Mouse (Mus musculus) urinary bladder, adult 2 months (tissue): ENCODE measurements around the gene Ppp5c. TPM values are rescaled to one million over a fixed set of nuclear protein-coding genes. Genes with fewer than 3 reads are reported as not detected.

ENCODE experiments used
- DNase-seq: peaks from one replicate; pipeline ENCODE4 v3.0.0; 2022; ENCODE audit warnings: low spot score
- polyA plus RNA-seq: library from polyadenylated mRNA; depleted of rRNA; stranded (reverse); fragments of >200 nt; gene quantifications from 2 replicates; pipeline ENCODE4 v1.2.3, GENCODE M21; 2012; rRNA removed

Ppp5c gene
- polyA plus RNA-seq, 1 experiment = 116 TPM

DNA sequence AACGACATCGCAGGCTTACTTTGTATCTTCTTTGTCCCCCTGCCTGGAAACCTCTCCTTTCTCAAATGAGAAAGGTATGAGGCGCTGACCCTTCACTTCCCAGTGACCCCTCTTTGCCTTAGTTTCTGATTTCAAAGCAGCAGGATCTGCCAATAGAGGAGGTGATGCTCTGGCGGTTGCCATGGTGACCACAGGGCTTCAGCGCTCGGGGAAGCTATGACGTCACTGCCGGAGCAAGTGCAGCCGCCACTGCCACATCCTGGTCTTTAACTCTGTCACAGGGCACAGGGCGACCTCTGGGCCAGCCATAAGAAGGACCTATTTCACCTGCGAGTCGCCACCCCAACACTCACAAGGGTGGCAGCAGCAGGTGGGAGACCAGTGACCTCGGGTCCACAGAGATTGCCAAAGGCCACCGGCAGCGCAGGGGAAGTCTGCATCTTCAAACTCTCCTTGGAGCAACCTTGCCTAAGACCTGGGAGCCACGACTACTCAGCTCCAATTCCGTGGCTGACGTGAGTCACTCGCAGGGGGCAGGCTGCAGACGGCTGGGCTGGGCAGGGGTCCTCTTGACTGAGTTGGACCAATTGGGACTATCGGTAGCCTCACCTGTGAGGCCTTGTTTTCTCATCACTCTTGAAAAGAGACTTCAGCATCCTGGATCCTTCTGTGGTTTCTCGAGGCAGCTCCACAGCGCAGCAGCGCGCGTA lies 44.7 kb downstream of the Ppp5c start, which contains the start of gene Gm42372:
Gene Gm42372 (plus strand): TSS at position 228 of the 710 bp plus-strand sequence.
- no peak for DNase-seq

DNA sequence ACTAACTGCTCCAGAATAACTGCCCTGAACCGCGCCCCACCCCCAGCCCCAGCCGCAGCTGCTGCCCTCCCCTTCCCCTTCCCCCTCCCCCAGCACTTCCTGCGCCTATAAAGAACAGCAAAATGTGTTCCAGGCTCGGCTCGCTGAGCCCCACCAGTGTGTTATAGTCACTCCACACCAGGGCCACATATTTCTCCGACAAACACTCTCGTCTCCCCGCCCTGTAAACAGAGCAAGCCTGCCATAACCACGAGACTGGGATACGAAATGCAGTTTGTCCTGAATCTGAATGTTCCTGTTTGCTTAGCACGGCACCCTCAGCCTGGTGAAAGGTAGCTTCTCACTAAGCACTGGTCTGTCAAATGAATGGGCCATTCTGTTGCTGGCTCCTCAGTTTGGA lies 47.4 kb downstream of the Ppp5c start:
- DNase-seq = no peak

DNA sequence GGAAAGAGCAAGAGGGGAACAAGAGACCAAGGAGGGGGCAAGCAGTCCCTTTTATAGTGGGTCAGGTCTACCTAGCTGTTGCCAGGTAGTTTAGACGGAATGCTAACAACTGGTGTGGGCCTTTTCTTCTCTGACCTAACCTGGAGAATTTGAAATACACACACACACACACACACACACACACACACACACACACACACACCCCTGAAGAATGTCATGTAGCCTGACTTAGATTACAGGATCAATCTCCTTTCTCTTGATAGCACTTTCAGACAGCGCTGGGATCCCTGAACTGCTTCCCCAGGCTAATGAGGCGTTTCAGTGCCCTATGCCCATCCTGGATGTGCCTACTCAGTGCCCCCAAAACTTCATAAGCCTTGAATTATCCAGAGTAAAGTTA lies 49.1 kb downstream of the Ppp5c start:
- no peak for DNase-seq

DNA sequence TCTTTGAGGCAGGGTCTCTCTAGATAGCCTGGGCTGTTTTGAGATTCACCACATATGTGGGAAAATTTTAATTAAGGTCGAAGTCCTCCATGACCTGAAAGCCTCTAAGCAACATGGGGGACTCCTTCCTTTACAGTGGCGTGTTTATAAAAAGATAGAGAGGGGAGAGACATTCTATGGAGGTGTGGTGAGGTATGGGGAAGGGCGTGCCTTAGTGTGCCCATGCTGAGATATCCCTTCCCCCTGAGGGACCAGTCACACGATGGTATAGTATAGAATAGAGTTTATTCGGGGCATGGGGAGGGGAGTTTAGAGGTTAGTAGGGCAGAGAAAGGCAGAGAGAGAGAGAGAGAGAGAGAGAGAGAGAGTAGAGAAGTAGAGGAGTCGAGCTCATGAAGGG lies 49.6 kb downstream of the Ppp5c start:
- no peak for DNase-seq

DNA sequence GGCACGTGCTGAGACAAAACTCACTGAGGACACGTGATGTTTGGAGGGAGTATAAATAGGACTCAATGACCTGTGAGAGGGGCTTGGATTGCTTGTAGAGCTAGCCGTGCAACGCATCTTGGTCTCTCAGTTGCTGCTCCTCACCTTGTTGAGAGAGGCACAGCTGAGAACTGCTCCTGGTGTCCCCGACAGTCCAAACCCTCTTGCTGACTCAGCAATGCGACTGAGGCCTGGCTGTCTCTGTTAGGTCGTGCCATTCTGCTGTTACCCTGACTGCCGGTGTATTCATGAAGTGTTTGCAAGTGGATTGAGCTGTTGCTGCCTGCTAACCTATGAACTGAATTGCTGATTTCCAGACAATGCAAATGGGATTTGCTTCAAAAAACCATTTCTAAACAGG lies 51.4 kb downstream of the Ppp5c start:
- no peak for DNase-seq

DNA sequence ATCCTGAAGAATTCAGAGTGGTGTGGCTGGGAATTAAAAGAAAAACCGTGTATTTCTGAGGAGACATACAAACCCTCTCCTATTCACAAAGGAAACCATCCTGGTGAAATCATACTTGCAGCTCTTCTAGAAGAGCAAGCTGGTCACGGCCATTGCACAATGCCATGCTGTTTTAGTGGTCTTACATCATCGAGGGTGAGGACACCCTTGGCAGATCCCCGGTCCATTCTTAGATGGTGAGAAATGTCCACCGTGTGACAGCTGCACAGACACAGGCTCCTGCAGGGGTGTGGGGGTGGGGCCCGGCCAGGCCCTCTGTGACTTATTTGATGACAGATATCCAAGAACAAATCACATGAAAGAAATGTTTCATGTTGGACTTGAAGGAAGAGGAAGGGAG lies 53.7 kb downstream of the Ppp5c start:
- DNase-seq = no peak

DNA sequence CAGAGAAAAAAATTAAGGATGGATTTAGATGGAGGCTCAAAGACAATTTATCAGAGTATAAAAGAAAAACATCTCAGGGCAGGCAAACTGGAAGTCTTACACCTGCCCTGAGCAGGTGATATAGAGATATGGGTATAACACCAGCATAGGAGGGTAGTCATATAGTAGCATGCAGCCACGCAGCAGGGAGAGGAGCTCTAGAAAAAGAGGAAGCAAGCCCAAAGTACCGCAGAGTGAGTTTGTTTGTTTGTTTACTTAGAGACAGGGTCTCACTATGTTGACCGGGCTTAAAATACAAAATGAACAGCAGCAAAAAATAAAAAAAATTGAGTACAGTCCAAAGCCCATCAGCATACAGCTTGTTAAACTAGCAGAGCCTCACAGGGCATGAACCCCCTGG lies 56.6 kb downstream of the Ppp5c start:
- DNase-seq = no peak

DNA sequence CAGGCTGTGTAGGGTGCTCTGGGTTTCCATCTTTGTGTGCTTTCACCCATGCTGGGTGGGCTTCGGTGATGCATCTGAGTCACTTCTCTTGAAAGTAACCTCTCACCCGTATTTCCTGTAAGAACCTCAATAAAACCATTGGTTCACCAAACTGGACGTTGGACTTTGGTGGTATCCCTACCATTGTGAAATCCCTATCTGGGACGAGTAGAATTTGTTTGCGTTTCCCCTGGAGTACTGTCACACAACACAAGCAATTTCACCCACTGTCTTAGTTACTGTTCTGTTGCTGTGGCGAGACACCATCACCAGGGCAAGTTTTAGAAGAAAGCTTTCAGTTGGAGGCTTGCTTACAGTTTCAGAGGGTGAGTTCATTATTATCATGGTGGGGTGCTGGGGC lies 59.3 kb downstream of the Ppp5c start:
- DNase-seq = no peak

DNA sequence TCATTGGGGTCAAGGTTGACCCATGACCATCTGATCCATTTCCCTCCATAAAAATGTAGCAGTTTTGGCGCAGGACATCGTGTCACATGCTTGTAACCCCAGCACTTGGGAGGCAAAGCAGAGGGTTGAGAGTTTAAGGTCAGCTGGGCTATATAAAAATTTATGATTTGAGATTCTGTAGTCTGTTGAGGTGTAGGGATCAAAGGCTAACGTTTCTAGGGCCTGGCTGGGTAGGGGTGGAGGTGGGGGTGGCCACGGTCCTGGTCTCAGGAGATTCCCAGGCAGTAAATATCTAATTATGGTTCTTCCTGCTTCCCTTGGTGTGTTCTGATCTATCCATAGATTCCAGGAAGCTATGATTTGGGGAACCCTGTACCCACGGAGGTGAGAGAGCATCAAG lies 66.0 kb downstream of the Ppp5c start:
- DNase-seq = no peak

DNA sequence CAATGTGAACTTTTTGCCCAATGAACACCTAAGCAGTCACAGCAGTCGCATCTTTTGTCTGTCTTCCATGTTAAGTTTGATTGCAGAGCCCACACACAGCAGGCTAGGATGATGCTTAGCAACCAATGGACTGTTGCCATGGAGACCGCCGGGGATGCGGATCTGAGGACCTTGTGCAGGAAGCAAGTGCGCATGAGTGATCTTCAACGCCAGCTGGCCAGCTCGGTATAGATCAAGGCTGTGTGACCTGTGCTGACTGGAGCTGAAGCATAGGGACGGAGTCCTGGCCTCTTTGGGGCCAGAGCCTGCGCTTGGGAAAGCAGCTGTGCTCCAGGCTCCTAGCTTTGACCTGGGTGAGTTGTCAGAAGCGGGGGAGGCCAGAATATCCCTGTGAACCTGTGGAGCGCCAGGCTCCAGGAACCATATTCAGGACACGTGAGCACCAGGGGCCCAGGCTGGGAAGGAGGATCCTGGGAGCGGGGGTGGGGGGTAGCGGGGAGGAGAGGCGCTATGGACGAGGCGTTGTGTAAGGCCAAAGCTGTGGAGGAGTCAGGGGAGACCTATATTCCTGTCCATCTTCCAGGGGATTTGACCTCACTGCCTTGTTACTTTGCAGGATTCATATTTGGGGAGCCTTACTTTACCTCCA lies 68.1 kb downstream of the Ppp5c start, which contains the start of gene Pnmal1:
Gene Pnmal1 (plus strand): TSS at position 141 of the 649 bp plus-strand sequence.
- no peak for DNase-seq

DNA sequence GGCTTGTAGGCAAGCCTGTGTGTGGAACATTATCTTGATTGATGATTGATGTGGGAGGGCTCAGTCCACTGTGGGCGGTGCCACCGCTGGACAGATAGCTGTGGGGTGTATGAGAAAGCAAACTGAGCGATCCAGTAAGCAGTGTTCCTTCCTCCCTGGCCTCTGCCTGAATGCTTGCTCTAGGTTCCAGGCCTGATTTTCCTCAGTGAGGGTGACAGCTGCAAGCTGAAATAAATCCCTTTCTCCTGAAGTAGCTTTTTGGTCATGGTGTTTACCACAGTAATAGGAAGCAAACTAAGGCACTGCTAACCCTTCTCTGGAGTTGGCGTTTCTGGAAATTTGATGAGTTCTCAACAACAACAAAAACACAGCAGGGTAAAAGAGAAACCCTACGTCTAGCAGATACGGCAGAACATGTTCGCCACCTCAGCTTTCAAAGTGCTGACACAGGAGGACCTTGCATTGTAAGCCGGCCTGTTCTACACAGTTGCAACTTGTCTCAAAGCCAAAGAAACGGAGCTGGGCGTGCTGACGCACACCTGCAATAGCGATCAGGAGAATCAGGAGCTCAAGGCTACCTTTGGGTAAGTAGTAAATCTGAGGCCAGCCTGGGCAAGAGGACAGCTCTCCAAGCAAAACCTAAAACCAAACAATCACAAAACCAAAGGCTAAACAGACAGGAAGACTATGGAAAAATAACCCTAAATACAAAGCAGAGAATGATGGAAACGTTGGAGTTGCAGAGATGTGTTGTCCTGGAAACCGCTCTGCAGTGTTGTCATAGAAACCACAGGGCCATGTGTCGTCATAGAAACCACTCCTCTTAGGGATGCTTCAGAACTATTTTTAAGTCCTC lies 71.1 kb downstream of the Ppp5c start:
- no peak for DNase-seq

DNA sequence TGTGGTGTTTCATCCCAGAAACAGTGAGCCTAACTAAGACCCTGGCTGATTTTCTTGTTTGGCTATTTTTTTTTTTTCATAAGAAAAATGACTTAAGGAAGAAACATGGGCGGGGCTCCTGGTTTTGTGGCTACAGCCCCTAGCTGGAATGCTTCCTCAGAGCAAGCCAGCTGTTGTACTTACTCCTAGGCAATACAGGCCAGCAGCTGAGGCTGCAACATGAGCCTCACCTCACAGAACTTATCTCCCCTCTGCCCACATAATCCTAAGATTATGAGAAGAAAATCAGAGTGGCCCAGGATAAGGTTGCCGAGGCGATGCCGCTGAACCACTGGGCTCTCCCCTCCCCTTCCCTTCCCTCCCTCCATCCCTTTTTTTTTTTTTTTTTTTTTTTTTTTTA lies 72.0 kb downstream of the Ppp5c start:
- no peak for DNase-seq

Other genes starting within 250 kb of the Ppp5c start
- gene Slc1a5, start 246.6 kb downstream of the Ppp5c start, polyA plus RNA-seq = 213 and 249 TPM in 2 replicates
- gene Strn4, start 212.0 kb downstream of the Ppp5c start, polyA plus RNA-seq = 78.6 and 101 TPM in 2 replicates
- 17.2 and 21.3 TPM in 2 replicates for gene Fkrp, start 211.2 kb downstream of the Ppp5c start, polyA plus RNA-seq
- gene Prkd2, start 185.0 kb downstream of the Ppp5c start, polyA plus RNA-seq = 19.2 and 24.4 TPM in 2 replicates
- gene Dact3, start 152.6 kb downstream of the Ppp5c start, polyA plus RNA-seq = 61.5 and 82.9 TPM in 2 replicates
- gene Gng8, start 136.1 kb downstream of the Ppp5c start, polyA plus RNA-seq = 26.7 and 27.5 TPM in 2 replicates
- gene Ptgir, start 121.4 kb downstream of the Ppp5c start, polyA plus RNA-seq = 3.9 and 5.1 TPM in 2 replicates
- gene Calm3, start 103.8 kb downstream of the Ppp5c start, polyA plus RNA-seq = 182 and 223 TPM in 2 replicates
- gene Pnmal2, start 83.2 kb downstream of the Ppp5c start, polyA plus RNA-seq = 0.83 and 1.4 TPM in 2 replicates
- 0.03 TPM in 2 replicates for gene Pnmal1, start 68.2 kb downstream of the Ppp5c start, polyA plus RNA-seq
- 0.06 TPM in 1 of 2 replicates, not detected in the other for gene Gm42372, start 44.8 kb downstream of the Ppp5c start, polyA plus RNA-seq
- gene Ccdc8, start 35.2 kb downstream of the Ppp5c start, polyA plus RNA-seq = 9.5 and 9.6 TPM in 2 replicates
- 1.5 and 4.1 TPM in 2 replicates for gene Hif3a, start 34.5 kb upstream of the Ppp5c start, polyA plus RNA-seq
- 0.08 and 0.18 TPM in 2 replicates for gene Psg16, start 46.1 kb upstream of the Ppp5c start, polyA plus RNA-seq
- gene Ceacam3, start 122.4 kb upstream of the Ppp5c start, polyA plus RNA-seq = 0.01 TPM in 1 of 2 replicates, not detected in the other
- not detected in 2 replicates for gene Psg29, start 175.6 kb upstream of the Ppp5c start, polyA plus RNA-seq